ENCODE assay signal across 8 mouse cellular contexts in genomic region chr8:71271630-71272029, GRCm38 (mm10). TPM values are rescaled to one million over a fixed set of nuclear protein-coding genes. Genes with fewer than 3 reads are reported as not detected.
A peak's percentile ranks its signal among the peaks of the same experiment; 100 is the strongest.
DNase-seq lines count a peak whose midpoint lies in the region; ATAC-seq and TF ChIP-seq lines count a peak whose summit lies in the region.

No protein-coding gene starts in this region.

- no peaks in the 10 kb centered on the region for H3K27me3 ChIP-seq in kidney, embryonic 14.5 days (ENCODE audit: control insufficient read depth, insufficient read depth, low read length)
- no peaks in the 10 kb centered on the region for H3K27me3 ChIP-seq in hindbrain, embryonic 15.5 days
- H3K27me3 ChIP-seq in myocyte (ENCODE audit: control insufficient read depth, insufficient read depth, insufficient read length), result no peaks in the 10 kb centered on the region

- H3K4me3 ChIP-seq in kidney, embryonic 14.5 days (ENCODE audit: low read length), result peak overlapping the region; percentile 65
- H3K4me3 ChIP-seq in hindbrain, embryonic 15.5 days, result peak overlapping the region; percentile 68
- H3K4me3 ChIP-seq in myocyte, result peak overlapping the region; percentile 91

- peak overlapping the region; percentile 63; the same call in 1 of the 2 replicates for H3K27ac ChIP-seq in kidney, embryonic 14.5 days (ENCODE audit: low read depth, low read length)
- peak overlapping the region; percentile 78 for H3K27ac ChIP-seq in hindbrain, embryonic 15.5 days (replicated peaks)

- no peak for ATAC-seq in kidney, embryonic 14.5 days (ENCODE audit: low FRiP score, low TSS enrichment)
- ATAC-seq in hindbrain, embryonic 15.5 days (ENCODE audit: low FRiP score, low read depth), result peak; percentile 1; the same call in 1 of the 2 replicates
- no peak for ATAC-seq in CD4-positive, CD25-positive, alpha-beta regulatory T cell, adult 4 months

- H3K4me2 ChIP-seq in kidney, embryonic 14.5 days (replicated peaks; ENCODE audit: low read depth, low read length), result peak overlapping the region; percentile 65
- peak overlapping the region; percentile 88 for H3K4me2 ChIP-seq in hindbrain, embryonic 15.5 days
- peak overlapping the region; percentile 87 for H3K4me2 ChIP-seq in myocyte (ENCODE audit: low read depth)

- H3K9ac ChIP-seq in kidney, embryonic 14.5 days (ENCODE audit: low read depth, low read length), result peak overlapping the region; percentile 60
- H3K9ac ChIP-seq in hindbrain, embryonic 15.5 days, result peak overlapping the region; percentile 73

- peaks cover 38% of the 10 kb centered on the region for H3K79me2 ChIP-seq in myocyte (ENCODE audit: control insufficient read depth, insufficient read depth)

- H3ac ChIP-seq in myocyte (ENCODE audit: control insufficient read depth, insufficient read length), result no peak overlapping the region

- H3K36me3 ChIP-seq in kidney, embryonic 14.5 days (ENCODE audit: control insufficient read depth, insufficient read depth, low read length), result 0 out of 2 replicates have a peak, but pooled peaks cover 2% of the 10 kb centered on the region
- H3K36me3 ChIP-seq in hindbrain, embryonic 15.5 days, result no peaks in the 10 kb centered on the region; the same call in 1 of the 2 replicates
- no peaks in the 10 kb centered on the region for H3K36me3 ChIP-seq in myocyte (ENCODE audit: control insufficient read depth, insufficient read depth)

- peaks cover 12% of the 10 kb centered on the region for H3K4me1 ChIP-seq in kidney, embryonic 14.5 days (ENCODE audit: control insufficient read depth, insufficient read depth, low read length)
- peaks cover 30% of the 10 kb centered on the region for H3K4me1 ChIP-seq in hindbrain, embryonic 15.5 days (replicated peaks)

- DNase-seq in kidney, adult 18-20 months, result no peak
- peak; percentile 32 for DNase-seq in ZHBTc4 (ENCODE audit: low read depth, low spot score)
- no peak for DNase-seq in cerebellum, adult 18-20 months
- DNase-seq in frontal cortex, adult 2 months (ENCODE audit: extremely low spot score in 1 of 2, low spot score in 1 of 2), result no peak

- TF ChIP-seq POLR2A in myocyte (IDR thresholded peaks at IDR 0.05; ENCODE audit: insufficient read length, low read depth), result no peak

- H3K9me3 ChIP-seq in kidney, embryonic 14.5 days (ENCODE audit: control insufficient read depth, low read length), result no peaks in the 10 kb centered on the region
- H3K9me3 ChIP-seq in hindbrain, embryonic 15.5 days, result no peaks in the 10 kb centered on the region

- 16% methylated on average over 5 of the region's 5 CpGs for WGBS in kidney, embryonic 14.5 days
- 26% methylated on average over 5 of the region's 5 CpGs for WGBS in hindbrain, embryonic 15.5 days

TF ChIP-seq in myocyte, 11 proteins besides CTCF, POLR2A, EP300 and RAD21:
- TF ChIP-seq TCF12 (IDR thresholded peaks at IDR 0.05; ENCODE audit: insufficient read depth, poor library complexity, severe bottlenecking), result no peak
- TF ChIP-seq MAX (IDR thresholded peaks at IDR 0.05; ENCODE audit: low read depth), result no peak
- no peak for TF ChIP-seq E2F4 (IDR thresholded peaks at IDR 0.05; ENCODE audit: insufficient read depth)
- no peak for TF ChIP-seq MYOD1 (IDR thresholded peaks at IDR 0.05; ENCODE audit: control insufficient read depth in 1 of 3, insufficient read length in 2 of 3, low read depth in 2 of 3)
- TF ChIP-seq POLR2AphosphoS2 (IDR thresholded peaks at IDR 0.05; ENCODE audit: insufficient read length, low read depth), result no peak
- no peak for TF ChIP-seq USF1 (IDR thresholded peaks at IDR 0.05; ENCODE audit: low read depth)
- TF ChIP-seq SRF (IDR thresholded peaks at IDR 0.05; ENCODE audit: control insufficient read depth, insufficient read length, low read depth), result no peak
- no peak for TF ChIP-seq CEBPB (IDR thresholded peaks at IDR 0.05; ENCODE audit: insufficient read depth, poor library complexity, severe bottlenecking)
- no peak for TF ChIP-seq REST (IDR thresholded peaks at IDR 0.05; ENCODE audit: insufficient read depth, insufficient read length)
- no peak for TF ChIP-seq TCF3 (IDR thresholded peaks at IDR 0.05; ENCODE audit: insufficient read length, low read depth)
- TF ChIP-seq MYOG (IDR thresholded peaks at IDR 0.05; ENCODE audit: control insufficient read depth in 1 of 3, insufficient read depth in 1 of 3, insufficient read length in 2 of 3, low read depth in 2 of 3), result no peak

RNA-seq across cellular contexts. Expression of gene Myo9b, which starts 0.9 kb away (rescaled TPM):
- polyA plus RNA-seq in kidney, embryonic 14.5 days (2014; fragmentation: Nextera tagmentation; extraction: Ambion mirVana), result 14.6 and 23.7 TPM in 2 replicates
- polyA plus RNA-seq in hindbrain, embryonic 15.5 days (2015; fragmentation: Nextera tagmentation; extraction: Ambion mirVana), result 17.3 and 17.9 TPM in 2 replicates
- polyA plus RNA-seq in myocyte (2012; fragmentation: generic; extraction: Trizol), result 39.6 TPM
- polyA plus RNA-seq in CD4-positive, CD25-positive, alpha-beta regulatory T cell, adult 4 months (2017; shearing (Covaris generic)), result 10 to 100 TPM; 13.8 to 16.6 TPM
- 38.0 and 38.1 TPM in 2 replicates for polyA plus RNA-seq in frontal cortex, adult 2 months (2012; rRNA removed)

RNA-seq across cellular contexts. Expression of gene Haus8, which starts 1.1 kb away (rescaled TPM):
- 53.3 and 55.5 TPM in 2 replicates for polyA plus RNA-seq in kidney, embryonic 14.5 days (2014; fragmentation: Nextera tagmentation; extraction: Ambion mirVana)
- 62.6 and 64.5 TPM in 2 replicates for polyA plus RNA-seq in hindbrain, embryonic 15.5 days (2015; fragmentation: Nextera tagmentation; extraction: Ambion mirVana)
- polyA plus RNA-seq in myocyte (2012; fragmentation: generic; extraction: Trizol), result 13.2 TPM
- polyA plus RNA-seq in CD4-positive, CD25-positive, alpha-beta regulatory T cell, adult 4 months (2017; shearing (Covaris generic)), result 10 to 100 TPM; 43.6 to 45.4 TPM
- 12.3 and 12.5 TPM in 2 replicates for polyA plus RNA-seq in frontal cortex, adult 2 months (2012; rRNA removed)
